Mouse (Mus musculus) urinary bladder, adult 18-20 months (tissue): Measurements from ENCODE around the gene Ermn.

Experiments
- DNase-seq, 2 experiments: peaks; one replicate each; pipeline ENCODE4 v3.0.0; 2022; ENCODE audit warnings: low spot score in 2 of 2, mixed read lengths in 2 of 2

The Ermn gene

DNA sequence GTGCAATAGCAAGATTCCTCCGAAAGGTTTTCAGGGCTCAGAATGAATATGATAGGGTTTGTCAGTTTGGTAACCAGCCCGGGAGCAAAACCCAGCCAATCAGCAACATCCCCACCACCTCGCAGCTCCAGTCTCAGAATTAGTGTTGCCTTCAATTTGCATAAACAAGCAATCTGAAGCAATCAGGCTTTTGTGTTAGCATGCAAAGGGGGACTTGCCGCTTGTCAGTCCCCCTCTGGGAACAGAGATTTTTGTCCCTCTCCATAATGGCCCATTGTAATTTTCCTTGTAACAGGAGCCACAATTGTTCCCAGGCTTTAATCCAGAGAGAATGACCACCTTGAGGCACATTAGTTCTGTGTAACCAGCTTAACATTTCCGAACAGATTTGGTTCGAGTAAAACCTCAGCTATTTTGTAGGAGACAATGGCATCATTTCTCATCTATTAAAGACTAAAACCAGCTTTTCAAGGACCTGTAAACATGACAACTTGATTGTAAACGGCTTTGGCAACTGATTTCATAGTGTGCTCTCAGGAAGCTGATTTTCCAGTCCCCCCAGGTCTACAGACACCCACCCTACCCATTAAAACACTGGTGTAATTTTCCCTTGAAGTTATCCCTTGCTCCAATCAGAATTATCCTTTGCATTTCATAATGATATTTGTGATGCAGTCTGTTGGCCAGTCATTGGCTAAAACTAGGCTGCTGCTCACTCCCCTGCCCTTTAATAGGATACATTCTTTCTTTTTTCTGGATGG lies at the start of gene Ermn:
TSS of gene Ermn (minus strand) at position 44 of the 761 bp plus-strand sequence.
- DNase-seq: no peak

DNA sequence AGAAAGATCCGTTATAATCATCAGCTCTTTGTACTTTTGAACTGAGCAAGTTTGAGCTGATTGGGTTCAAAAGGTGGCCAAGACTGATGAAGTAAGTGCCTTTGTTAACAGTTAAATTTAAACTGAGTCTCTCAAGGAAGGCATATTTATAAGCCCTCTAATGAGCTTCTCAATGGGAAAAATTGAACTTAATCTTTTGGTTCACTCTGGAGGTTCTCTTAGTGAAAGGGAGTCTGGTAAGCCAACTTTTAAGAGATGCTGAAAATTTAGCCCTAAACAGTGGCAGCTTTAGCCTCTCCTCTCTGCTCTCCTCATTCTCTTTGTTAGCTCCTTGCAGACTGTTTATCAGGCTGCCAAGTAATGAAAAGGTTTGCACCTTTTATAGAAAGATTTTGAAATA lies 42.2 kb upstream of the Ermn start:
- DNase-seq: no peak

DNA sequence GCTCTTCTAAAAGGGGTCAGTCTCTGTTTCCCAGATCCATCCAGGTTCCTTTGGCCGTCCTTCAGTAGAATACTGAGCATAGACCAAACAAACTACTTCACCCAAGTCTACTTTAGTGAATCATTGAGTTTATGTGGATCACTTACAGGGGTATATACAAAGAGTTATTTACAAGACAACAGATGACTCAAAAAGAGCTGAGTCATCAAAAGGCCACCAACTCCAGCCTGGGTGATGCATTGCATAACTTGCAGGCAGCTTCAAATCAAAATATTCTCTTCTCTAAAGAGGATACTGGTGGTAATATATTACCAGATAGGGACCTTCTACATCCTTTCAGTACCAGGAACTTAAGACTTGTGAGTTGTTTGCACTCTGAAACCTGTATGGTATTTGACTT lies 33.8 kb upstream of the Ermn start:
- no peak for DNase-seq

DNA sequence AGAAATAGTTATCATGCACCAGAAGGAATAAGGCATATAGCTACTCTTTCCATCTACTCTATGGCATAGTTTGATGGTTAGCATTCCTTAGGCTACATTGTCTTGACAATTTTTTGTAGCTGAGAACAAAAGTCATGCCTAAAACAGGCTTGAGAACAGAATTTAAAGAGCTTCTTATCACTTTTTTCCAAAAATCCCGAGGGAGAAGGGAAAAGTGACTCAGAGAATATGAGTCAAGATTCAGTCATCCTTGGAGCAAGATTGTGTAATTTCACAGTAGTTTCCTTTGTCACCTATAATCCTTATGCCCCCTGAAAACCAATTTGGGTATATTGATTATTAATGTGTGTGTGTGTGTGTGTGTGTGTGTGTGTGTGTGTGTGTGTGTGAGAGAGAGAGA lies 27.2 kb upstream of the Ermn start:
- DNase-seq: no peak

DNA sequence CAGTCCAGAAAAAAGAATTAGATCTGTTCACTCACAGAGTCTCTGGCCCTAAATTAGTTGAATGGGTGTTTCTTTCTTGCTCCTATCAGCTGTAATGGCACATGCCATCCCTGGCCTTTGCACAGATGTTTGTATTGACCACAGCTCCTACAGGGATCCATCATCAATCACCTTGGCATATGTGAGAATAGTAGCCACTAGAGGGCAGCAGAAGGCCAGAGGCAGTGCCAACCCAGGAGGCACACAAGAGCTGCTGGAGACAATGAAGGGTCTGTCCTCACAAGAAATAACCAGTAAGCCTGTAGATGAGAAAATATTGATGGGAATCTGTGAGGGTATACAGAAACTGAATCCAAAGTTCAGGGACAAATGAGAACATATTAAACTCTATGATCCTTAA lies 2.7 kb upstream of the Ermn start:
- peak; percentile 3 to 16 for DNase-seq

DNA sequence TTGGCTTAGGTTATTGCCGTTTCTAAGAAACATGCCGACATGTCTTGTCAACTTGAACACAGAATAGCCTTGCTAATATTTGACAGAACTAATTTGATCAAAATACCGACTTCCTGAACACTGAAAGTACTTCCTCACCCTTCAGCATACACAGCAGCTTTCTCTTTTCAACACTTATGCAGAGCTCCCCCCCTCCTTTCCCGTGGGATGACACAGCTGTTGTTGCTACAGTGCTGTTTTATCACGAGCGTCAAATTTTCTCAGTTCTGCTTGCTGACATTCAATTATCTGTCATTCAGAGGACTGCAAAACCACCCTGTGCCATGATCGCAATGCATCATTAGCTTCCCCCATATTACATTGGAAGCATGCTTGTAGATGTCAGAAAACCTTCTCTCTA lies 10.8 kb downstream of the Ermn start:
- DNase-seq: no peak

DNA sequence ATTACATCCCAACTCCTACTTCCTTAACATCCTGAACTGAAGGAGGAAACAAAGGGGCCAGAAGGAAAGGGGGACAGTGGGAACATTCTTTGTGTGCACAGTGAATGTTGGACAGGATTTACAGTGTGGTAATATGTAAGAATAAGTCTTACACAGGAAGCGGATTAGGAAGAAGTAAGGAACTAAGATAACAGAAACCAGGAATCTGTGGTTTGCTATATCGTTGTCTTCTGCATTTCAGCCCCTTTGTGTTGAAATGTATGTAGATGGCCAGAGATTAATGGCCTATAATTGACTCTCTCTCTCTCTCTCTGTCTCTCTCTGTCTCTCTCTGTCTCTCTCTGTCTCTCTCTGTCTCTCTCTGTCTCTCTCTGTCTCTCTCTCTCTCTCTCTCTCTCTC lies 15.7 kb downstream of the Ermn start:
- no peak for DNase-seq

DNA sequence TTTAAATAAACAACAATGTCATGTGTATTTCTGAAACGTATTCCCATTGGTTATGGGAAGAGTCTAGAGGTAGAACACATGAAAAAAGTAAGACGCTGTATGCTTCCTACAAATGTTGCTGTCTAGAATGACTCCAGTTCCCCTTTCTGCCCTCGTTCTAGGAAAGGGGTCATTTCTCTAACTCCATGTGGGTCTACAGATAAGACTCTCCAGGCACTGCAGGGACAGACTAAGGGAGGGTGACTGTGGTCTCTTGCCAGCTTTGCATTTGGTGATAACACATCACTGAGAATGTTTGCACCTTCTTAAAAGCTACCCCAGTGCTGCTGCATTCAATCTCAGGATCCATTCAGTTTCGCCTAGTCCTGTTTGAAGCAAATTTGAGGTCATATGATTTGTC lies 17.0 kb downstream of the Ermn start:
- no peak for DNase-seq

DNA sequence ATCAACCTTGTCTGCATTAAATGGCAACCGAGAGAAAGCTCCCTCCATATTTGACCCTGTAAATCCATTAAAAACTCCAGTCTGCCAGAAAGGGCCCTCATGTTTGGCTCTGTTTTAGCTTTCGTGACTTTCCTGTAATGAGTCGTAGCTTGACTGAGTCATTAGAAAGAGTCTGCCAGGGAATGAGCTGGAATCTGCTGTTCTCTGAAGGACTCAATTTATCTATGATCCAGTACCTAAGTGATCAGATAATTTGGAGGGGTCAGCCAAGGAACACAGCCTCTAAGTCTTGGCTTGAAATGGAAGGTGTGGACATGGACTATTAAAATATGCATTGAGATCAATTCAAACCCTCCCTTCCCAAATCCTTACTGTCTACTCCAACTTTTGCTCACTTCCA lies 21.2 kb downstream of the Ermn start:
- DNase-seq: no peak

DNA sequence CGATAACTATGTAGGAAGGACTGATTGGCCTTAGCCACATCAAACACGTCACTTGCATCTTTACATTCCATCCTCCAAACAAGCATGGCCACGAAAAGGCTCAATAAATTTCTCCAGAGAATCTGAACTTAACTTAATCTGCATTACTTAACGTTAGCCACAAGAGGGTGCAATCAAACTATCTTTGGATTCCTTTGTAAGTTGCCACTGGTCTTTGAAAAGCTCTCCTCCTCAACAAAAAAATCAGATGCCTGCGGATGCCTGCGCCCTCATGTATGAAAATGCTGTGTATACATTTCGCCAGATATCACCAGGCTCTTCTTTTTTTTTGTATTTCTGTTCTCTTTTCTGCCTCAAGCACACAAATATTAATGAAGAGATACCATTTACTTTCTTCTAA lies 23.3 kb downstream of the Ermn start:
- DNase-seq: no peak

DNA sequence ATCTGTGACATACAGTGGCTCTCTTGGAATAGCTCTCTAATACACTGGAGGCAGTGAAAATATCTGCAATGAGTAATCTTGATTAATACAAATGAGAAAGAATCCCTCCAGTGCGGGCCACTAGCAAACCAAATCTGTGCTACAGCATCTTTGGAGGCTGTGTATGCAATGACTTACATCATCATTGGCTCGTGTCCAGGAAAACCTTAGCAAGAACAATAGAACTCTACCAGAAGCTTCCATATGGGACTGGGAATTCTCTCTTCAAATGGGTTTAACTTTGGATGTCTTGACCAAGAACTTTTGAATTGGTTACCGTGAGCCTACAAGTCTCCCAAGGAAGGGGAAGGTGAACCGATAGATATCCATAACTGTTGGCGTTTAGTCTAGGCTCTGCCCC lies 25.9 kb downstream of the Ermn start:
- no peak for DNase-seq

DNA sequence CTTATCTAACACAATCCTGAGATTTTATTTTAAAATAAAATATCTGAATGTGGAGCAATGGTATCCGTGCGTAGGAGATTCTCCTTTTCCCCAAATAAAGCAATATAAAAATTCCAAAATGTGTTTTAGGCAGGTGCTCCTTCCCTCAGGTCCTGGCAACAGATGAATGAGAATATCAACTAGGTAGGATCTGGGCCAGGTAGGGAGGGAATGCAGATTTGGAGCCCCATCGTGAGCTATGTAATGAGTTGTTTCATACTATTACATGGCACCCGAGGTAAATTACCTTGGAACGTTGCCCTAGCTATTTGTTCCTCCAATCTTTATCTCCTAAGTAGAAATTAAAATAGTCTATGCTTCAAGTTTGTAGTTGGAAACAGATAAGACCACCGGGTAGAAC lies 29.1 kb downstream of the Ermn start:
- no peak for DNase-seq

DNA sequence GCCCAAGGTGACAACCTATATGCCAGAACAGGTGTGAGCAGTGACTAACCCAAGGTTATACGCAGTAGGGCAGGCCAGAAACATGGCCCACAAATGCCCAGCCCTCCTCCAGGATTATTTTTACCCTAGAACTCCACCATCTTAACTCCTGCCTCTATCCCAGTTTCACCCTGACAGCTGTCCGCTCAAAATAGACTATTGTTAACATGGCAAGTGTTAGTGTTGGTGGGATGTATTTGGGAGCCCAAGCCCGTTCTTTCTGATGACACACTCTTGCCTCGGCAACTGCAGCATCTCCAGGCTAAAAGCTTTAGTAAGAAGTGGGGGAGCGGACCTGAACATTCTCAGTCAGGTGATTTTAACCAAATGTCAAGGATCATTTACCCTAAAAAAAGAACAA lies 45.6 kb downstream of the Ermn start:
- no peak for DNase-seq

DNA sequence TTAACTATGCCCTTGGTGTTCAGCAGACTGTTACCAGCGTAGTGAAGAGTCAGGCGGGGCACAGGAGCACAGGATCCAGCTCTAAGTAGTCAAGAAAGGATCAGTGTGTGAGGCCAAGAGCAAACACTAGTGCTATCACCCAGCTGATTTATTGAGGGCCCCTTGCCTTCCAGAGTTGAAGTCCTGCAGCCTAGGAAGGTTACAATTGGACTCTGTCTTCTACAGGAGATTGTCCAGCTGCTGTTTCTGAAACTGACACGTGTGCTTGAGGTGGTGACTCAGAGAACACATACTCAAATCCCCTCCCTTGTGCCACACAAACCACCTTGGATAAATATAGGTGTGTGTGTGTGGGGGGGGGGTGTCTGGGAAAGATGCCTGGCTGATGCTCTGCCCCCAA lies 51.2 kb downstream of the Ermn start:
- DNase-seq: peak in 1 of 2 experiments; percentile 16

DNA sequence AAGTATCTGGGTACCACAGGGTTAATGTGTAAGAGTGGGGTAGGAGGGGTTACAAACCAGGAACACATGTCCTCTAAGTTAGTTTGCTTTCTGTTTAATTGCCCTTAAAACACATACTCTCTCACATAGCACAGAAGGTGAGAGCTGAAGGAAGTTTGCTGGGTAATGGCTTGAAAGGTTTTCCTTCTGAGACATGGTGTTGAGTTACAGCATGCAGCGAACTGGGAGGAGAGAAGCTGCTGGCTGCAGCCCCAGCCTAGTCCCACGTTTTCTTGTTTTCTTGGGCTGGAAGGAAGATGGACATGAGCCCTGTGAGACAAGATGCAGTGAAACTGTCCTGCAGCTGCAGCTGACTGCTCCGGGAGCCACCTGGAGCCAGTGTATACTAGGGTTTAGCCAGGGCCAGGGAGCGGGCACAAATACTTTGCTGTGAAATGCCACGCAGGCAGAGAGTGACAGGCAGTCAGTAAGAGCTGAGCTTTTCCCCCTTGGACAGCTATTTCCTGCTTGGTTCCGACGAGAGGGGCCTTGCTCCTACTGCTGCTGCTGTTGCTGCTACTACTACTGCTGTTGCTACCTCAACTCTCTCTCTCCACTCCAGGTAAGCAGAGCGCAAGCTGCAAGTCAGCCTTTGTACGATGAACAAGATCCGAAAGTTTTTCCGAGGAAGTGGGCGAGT lies 54.8 kb downstream of the Ermn start, which contains the start of gene Galnt5:
TSS of gene Galnt5 (plus strand) at position 133 of the 679 bp plus-strand sequence.
- peak in 1 of 2 experiments; percentile 19 for DNase-seq
